Mouse (Mus musculus): ENCODE data around the gene Mybpc2.

DNA sequence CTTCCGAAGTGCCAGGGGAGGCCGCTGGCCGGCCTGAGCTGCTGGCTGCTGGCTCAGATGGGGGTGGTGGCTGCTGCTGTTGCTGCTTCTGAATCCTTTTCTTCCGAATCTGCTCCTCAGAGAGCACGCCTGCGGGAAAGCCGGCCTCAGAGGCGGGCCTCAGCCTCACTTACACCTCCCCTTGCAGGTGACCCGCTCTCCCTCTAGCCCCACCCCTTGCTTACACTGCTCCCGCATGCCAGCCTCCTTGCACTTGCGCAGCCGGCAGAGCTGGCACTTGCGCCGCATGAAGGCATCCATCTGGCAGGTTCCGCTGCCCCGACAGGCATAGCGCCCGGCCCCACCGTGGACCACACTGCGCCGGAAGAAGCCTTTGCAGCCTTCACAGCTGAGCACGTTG, 27.3 kb upstream of the Mybpc2 start:
- TF ChIP-seq PAX5 (IDR thresholded peaks at IDR 0.05; ENCODE audit: low read length): no peak
- no peak for TF ChIP-seq MXI1 (IDR thresholded peaks at IDR 0.05; ENCODE audit: low read depth, low read length)
- TF ChIP-seq GABPA (IDR thresholded peaks at IDR 0.05; ENCODE audit: insufficient replicate concordance, low read depth, low read length): no peak
- TF ChIP-seq ZMIZ1 (IDR thresholded peaks at IDR 0.05; ENCODE audit: low read depth, low read length): no peak
- TF ChIP-seq MAFK (IDR thresholded peaks at IDR 0.05; ENCODE audit: insufficient replicate concordance, low read length): no peak
- no peak for TF ChIP-seq CTCF (conservative IDR thresholded peaks at IDR 0.05 in 1 of 2, IDR thresholded peaks at IDR 0.05 in 1 of 2; ENCODE audit: low read depth in 2 of 2, low read length in 2 of 2)
- TF ChIP-seq POLR2A (IDR thresholded peaks at IDR 0.05; ENCODE audit: low read depth, low read length): no peak
- no peak for TF ChIP-seq USF1 (IDR thresholded peaks at IDR 0.05; ENCODE audit: low read depth, low read length)
- no peak for TF ChIP-seq MAZ (IDR thresholded peaks at IDR 0.05; ENCODE audit: low read depth, low read length)
- no peak for TF ChIP-seq USF2 (conservative IDR thresholded peaks at IDR 0.05; ENCODE audit: low read depth, low read length)
